Mouse (Mus musculus) liver, embryonic 12.5 days (tissue): ENCODE measurements at regions not wholly inside any gene's neighbourhood (a gene's known extent, or its start where the extent isn't known, plus 50 kb on each side); places are given as distances from the start of the nearest gene placed in this dataset.

Experiments used
- ATAC-seq: fragments of 200-750 bp; cut with Nextera tagmentation; 2 replicates; pipeline ENCODE4 v1.8.0; 2017; ENCODE audit warnings: moderate number of reproducible peaks, mild to moderate bottlenecking, moderate library complexity
- H3K27ac ChIP-seq: fragments of 300-500 bp; sonication (generic); 2 replicates; pipeline ENCODE4 v1.5.1; 2016; ENCODE audit warnings: mild to moderate bottlenecking
- H3K27me3 ChIP-seq: fragments of 300-500 bp; sonication (generic); replicated peaks from 2 replicates; pipeline ENCODE4 v1.6.1; 2016; ENCODE audit warnings: mild to moderate bottlenecking, moderate library complexity
- H3K36me3 ChIP-seq: fragments of 300-500 bp; sonication (generic); 2 replicates; pipeline ENCODE4 v1.6.1; 2016; ENCODE audit warnings: mild to moderate bottlenecking, moderate library complexity
- H3K4me1 ChIP-seq: fragments of 300-500 bp; sonication (generic); 2 replicates; pipeline ENCODE4 v1.6.1; 2016
- H3K4me2 ChIP-seq: fragments of 300-500 bp; sonication (generic); 2 replicates; pipeline ENCODE4 v1.6.1; 2016; ENCODE audit warnings: mild to moderate bottlenecking, moderate library complexity
- H3K4me3 ChIP-seq: fragments of 300-500 bp; sonication (generic); 2 replicates; pipeline ENCODE4 v1.5.1; 2016; ENCODE audit warnings: mild to moderate bottlenecking, moderate library complexity
- H3K9ac ChIP-seq: fragments of 300-500 bp; sonication (generic); 2 replicates; pipeline ENCODE4 v1.6.1; 2016; ENCODE audit warnings: mild to moderate bottlenecking, moderate library complexity
- H3K9me3 ChIP-seq: fragments of 300-500 bp; sonication (generic); replicated peaks from 2 replicates; pipeline ENCODE4 v1.6.1; 2016; ENCODE audit warnings: mild to moderate bottlenecking, moderate library complexity
- WGBS: fragments of 180-500 bp; shearing (Covaris S2); methylation state at CpG from one replicate; pipeline ENCODE4 v1.1.7; 2016; ENCODE audit not compliant: insufficient replicate concordance; 5-methylcytosine and 5-hydroxymethylcytosine counted together

DNA sequence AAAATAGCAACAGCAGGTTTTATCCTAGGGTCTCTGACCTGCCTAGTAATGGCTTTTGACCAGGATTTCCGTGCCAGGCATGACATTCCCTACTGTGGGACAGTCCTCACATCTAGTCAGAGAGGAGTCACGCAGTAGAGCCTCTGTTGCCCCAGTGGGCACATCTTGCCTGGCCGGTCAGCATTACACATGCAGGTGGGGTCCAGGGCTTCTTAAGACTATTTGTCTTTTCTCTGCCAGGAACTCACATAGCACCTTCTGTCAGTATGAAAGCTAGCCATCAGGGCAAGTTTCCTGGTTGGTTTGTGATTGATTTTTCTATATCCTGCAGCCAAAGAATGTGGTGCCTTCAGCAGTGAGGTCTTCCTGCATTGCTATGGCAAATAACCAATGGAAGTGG is 155.0 kb downstream of the Pten start:
- no peaks in the 10 kb centered on the region for H3K36me3 ChIP-seq

DNA sequence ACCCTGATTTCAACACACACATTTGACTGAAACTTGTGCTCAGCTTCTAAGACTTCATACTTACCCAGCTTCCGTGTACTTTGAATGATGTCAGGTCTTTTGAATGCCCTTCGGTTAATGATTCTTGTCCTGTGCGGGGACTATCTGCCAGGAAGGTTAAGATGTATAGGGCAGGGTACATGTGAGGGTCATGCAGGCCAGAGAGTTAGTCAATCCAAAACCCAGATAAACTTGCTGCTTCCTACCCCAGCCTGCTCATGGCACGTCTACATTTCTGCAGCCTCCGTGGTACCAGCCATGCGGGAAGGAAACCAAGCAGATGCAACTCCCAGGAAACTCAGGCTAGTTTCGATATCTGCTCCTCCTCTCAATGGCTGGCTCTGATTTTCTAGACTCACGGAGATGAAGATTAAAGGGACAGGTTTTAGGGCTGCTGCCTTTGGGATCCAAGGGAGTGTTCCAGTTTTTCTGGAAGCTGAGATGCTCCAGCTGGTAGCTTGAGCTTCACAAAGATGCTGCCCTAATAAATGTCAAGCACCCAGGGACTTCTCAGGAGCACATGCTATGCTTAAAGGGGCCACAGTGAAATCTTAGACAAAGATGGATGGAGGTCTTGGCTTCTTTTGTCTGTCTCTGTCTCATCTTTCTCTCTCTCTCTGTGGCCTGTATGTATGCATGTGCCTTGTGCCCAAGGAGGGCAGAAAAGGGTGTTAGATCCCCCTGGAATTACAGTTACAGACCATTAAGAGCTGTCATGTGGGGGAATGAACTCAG is 159.4 kb downstream of the Pten start:
- 65% methylated on average over 8 of the region's 8 CpGs for WGBS
- ATAC-seq: no peak
- Histone ChIP-seq H3K4me1 (no peaks in the 10 kb centered on the region), H3K36me3 (no peaks in the 10 kb centered on the region), H3K27ac (no peak overlapping the region), H3K9me3 (no peaks in the 10 kb centered on the region), H3K4me2 (no peak overlapping the region), H3K9ac (no peak overlapping the region), H3K4me3 (no peak overlapping the region), H3K27me3 (no peaks in the 10 kb centered on the region)

More for the DNA sequence above, 155.0 kb downstream of the Pten start:
- 61% methylated on average over 3 of the region's 3 CpGs for WGBS
- H3K27me3 ChIP-seq: no peaks in the 10 kb centered on the region
- H3K4me1 ChIP-seq: no peaks in the 10 kb centered on the region
- ATAC-seq: no peak
- no peak overlapping the region for H3K27ac ChIP-seq
- H3K4me2 ChIP-seq: no peak overlapping the region
- H3K4me3 ChIP-seq: no peak overlapping the region
- no peaks in the 10 kb centered on the region for H3K9me3 ChIP-seq
- H3K9ac ChIP-seq: no peak overlapping the region

DNA sequence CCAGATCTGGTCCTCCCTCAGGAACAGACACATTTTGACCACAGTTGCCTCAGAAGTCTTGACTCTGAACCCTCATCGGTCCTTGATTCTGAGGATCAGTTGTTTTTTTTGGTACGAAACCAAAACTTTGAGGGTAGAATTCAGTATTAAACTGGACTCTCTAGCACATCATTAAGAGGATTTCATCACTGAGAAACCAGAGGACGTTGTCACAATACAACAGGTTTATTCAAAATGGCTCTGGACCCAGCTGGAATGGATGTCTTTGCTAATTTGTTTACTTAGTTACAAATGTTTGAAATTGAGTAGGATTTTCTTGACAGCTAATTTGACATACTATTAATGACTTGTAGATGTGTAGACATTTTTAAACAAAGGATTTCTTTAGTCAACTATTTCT is 163.7 kb downstream of the Pten start:
- Histone ChIP-seq H3K9ac (no peak overlapping the region), H3K4me2 (no peak overlapping the region), H3K27me3 (no peaks in the 10 kb centered on the region; the same call in 1 of the 2 replicates), H3K4me3 (no peak overlapping the region), H3K27ac (no peak overlapping the region), H3K9me3 (no peaks in the 10 kb centered on the region), H3K36me3 (no peaks in the 10 kb centered on the region), H3K4me1 (no peaks in the 10 kb centered on the region)
- no peak for ATAC-seq
- whole genome bisulfite sequencing: 75% methylated on average over 3 of the region's 3 CpGs

DNA sequence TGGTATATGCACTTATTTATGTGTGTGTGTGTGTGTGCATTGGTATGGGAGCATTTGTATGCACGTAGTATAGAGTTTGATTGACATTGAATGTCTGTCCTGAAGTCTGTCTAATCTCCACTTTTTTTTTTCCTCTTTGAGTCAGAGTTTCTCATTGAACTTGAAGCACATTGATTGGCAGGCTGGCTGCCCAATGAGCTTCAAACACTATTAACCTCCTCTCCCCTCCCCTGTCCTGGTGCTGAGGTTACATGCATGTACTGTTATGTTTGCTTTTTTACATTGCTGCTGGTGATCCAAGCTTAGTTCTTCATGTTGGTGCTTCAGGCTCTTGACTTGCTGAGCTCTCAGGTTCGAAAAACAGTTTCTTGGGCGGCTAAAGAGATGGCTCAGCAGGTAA is 166.6 kb downstream of the Pten start:
- H3K4me3 ChIP-seq: no peak overlapping the region
- H3K4me1 ChIP-seq: no peaks in the 10 kb centered on the region
- 65% methylated on average over 3 of the region's 3 CpGs for WGBS
- no peak overlapping the region for H3K9ac ChIP-seq
- no peaks in the 10 kb centered on the region; the same call in 1 of the 2 replicates for H3K27me3 ChIP-seq
- H3K36me3 ChIP-seq: no peaks in the 10 kb centered on the region
- H3K4me2 ChIP-seq: no peak overlapping the region
- ATAC-seq: no peak
- no peak overlapping the region for H3K27ac ChIP-seq
- H3K9me3 ChIP-seq: no peaks in the 10 kb centered on the region

DNA sequence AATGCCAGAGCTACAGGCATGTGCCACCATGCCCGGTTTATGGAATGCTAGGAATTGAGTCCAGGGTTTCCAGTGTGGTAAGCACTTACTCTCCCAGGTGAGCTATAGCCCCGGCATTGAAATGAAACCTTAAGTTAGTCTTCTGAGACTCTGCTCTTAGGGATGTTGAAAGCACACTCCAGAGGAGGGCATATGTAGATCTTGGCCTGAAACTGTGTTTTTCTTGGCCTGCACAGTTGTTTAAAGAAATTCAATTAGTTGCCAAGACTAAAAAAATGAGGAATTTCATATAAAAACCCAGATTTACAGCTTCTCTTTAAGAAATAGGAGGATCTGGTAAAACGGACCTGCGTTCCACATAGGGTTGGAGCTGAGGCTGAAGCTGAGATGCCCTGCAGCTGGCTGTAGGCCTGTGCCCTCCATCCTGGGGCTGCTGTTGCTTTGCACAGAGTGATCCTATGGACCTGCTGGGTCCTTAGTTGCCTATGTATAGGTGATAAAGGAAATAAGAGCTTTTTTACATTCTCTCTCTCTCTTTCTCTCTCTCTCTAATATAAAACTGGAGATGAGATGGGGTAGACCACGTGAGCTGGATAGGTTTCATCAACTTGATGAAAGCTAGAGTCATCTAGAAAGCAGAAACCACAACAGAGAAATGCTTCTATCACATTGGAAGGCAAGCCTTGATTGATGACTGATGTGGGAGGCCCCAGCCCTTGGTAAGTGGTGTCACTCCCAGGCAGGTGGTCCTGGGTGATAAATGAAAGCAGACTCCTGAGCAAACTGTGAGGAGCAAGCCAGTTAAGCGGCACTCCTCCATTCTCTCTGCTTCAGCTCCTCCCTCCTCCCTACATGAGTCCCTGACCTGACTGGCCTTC is 168.6 kb downstream of the Pten start:
- no peak overlapping the region for H3K27ac ChIP-seq
- no peak overlapping the region for H3K4me3 ChIP-seq
- no peaks in the 10 kb centered on the region for H3K4me1 ChIP-seq
- no peak overlapping the region for H3K4me2 ChIP-seq
- no peaks in the 10 kb centered on the region for H3K36me3 ChIP-seq
- 58% methylated on average over 6 of the region's 6 CpGs for WGBS
- no peak overlapping the region for H3K9ac ChIP-seq
- no peaks in the 10 kb centered on the region; the same call in 1 of the 2 replicates for H3K27me3 ChIP-seq
- ATAC-seq: no peak
- H3K9me3 ChIP-seq: no peaks in the 10 kb centered on the region

DNA sequence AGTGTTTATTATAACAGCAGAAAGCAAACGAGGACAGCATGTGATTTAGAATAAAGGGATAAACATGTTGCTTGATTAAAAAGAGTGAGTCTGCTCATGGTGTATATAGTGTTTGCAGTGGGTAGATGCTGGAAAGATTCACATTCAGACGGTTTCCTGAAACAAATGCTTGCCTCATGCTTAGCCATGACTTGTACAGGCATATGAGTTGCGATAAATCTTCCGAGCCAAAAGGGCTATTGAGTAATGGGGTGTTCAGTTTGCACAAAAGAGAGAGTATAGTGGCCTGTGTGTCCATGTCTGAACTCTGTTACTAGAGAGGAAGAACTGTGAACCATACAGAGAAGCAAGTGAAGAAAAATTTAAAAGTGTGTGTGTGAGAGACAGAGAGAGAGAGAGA is 169.3 kb downstream of the Pten start:
- ATAC-seq: no peak
- Histone ChIP-seq H3K4me3 (no peak overlapping the region), H3K27me3 (no peaks in the 10 kb centered on the region; the same call in 1 of the 2 replicates), H3K4me1 (no peaks in the 10 kb centered on the region), H3K9ac (no peak overlapping the region), H3K4me2 (no peak overlapping the region), H3K9me3 (no peaks in the 10 kb centered on the region), H3K36me3 (no peaks in the 10 kb centered on the region), H3K27ac (no peak overlapping the region)
- 68% methylated on average over 4 of the region's 4 CpGs for WGBS

DNA sequence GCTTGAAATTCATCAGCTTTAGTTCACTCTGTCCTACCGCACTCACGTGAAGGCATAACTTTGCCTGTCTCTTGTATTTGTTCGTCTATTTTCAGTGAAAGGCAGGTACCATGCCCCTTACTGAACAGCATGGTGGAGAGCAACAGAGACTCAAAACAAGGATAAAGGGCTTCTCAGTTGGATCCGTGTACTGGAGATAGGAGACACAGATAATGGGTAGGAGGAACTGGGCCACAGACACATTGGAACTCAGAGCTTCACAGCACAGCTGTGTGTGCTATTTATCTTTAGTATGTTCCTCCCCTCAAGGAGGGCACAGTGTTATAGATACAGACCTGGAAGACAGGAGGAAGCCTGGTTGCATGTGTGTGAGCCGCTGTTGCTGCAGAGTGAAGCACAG is 176.4 kb downstream of the Pten start:
- H3K36me3 ChIP-seq: no peaks in the 10 kb centered on the region
- no peaks in the 10 kb centered on the region for H3K27me3 ChIP-seq
- no peak overlapping the region for H3K4me3 ChIP-seq
- WGBS: 64% methylated on average over 5 of the region's 5 CpGs
- no peaks in the 10 kb centered on the region for H3K9me3 ChIP-seq
- no peak overlapping the region for H3K27ac ChIP-seq
- no peak for ATAC-seq
- H3K9ac ChIP-seq: no peak overlapping the region
- no peaks in the 10 kb centered on the region for H3K4me1 ChIP-seq
- no peak overlapping the region for H3K4me2 ChIP-seq

DNA sequence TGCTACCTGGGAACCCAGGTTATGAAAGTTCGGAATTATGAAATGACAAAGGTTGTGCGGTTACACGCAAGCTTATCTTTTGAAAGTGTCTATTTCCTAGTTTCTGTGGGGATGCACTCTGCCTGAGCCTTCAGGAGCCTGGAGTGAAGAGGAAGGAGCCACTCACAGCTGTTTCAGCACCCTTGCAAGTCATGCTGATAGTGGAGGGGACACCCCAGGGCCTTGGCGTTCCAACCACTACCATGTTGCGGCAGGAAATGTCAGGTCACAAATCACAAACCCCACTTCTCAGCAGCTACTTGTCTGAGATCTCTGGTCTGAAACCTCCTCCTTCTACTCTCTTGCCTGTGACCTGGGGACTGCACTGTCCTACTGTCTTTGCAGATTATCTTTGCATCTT is 178.3 kb downstream of the Pten start:
- no peak overlapping the region for H3K4me3 ChIP-seq
- no peak overlapping the region for H3K4me2 ChIP-seq
- H3K9me3 ChIP-seq: no peaks in the 10 kb centered on the region
- no peak overlapping the region for H3K27ac ChIP-seq
- no peak for ATAC-seq
- H3K9ac ChIP-seq: no peak overlapping the region
- no peaks in the 10 kb centered on the region for H3K4me1 ChIP-seq
- no peaks in the 10 kb centered on the region for H3K27me3 ChIP-seq
- 25% methylated on average over 5 of the region's 5 CpGs for WGBS
- no peaks in the 10 kb centered on the region for H3K36me3 ChIP-seq

DNA sequence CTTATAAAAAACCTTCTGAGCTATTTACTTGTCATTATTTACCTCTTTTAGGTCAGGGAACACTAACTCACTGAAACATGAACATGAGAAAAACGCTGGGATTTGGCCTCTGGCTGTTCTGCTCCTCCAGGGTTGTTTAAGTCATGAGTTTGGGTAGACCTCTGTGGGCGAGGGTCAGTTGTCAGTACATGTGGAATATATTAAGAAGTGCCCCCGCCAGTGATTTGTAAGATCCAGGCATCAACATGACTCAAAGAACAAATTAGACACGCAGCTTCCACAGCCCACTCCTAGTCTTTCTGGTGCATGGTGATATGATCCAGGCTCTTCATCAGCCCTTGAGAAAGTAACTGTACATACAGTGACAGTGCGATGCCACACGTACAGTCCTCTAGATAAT is 180.3 kb downstream of the Pten start:
- Histone ChIP-seq H3K4me1 (no peaks in the 10 kb centered on the region), H3K4me2 (no peak overlapping the region), H3K9me3 (no peaks in the 10 kb centered on the region), H3K27me3 (no peaks in the 10 kb centered on the region), H3K9ac (no peak overlapping the region), H3K4me3 (no peak overlapping the region), H3K36me3 (no peaks in the 10 kb centered on the region), H3K27ac (no peak overlapping the region)
- no peak for ATAC-seq
- WGBS: 67% methylated on average over 6 of the region's 6 CpGs

DNA sequence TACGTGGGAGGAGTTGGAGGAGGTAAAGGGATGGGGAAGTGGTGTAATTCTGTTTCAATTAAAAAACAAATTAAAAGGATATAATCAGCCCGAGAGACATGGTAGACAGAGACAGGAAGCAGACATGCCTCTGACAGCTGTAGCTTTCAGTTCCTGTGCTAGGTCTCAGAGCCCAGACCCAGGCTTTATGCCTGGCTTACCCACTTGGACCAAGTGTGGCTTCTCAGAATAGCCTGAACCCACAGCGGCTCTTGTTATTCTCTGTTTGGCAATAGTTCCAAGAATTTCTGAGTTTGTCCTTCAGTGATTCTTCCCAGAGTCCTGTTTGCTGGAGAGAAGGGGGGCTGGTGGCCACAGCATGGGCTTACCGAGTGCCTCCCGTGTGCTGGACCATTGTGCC is 182.4 kb downstream of the Pten start:
- Histone ChIP-seq H3K4me2 (no peak overlapping the region), H3K9me3 (no peaks in the 10 kb centered on the region), H3K9ac (no peak overlapping the region), H3K36me3 (no peaks in the 10 kb centered on the region), H3K4me3 (no peak overlapping the region), H3K27me3 (no peaks in the 10 kb centered on the region), H3K27ac (no peak overlapping the region), H3K4me1 (no peaks in the 10 kb centered on the region)
- 63% methylated on average over 5 of the region's 5 CpGs for WGBS
- no peak for ATAC-seq

DNA sequence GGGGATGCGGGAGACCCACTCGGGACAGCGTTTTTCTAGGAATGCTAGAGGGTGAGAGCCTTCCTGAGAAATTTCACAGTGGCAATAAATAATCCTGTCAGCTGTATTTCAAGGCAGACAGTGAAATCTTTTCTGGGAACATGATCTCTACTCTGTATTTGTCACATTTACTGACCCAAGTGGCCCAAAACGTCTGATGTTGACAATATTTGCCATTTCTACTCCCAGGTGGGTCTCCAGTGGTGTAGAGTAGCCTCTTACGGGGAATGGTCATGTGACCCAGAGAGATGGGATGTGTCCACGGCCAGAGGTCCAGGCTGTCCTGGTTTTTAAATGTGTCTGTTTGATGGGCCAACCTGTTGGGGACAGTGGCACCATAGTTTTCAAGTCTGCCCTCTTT is 183.5 kb downstream of the Pten start:
- Histone ChIP-seq H3K36me3 (no peaks in the 10 kb centered on the region), H3K4me1 (no peaks in the 10 kb centered on the region), H3K27ac (no peak overlapping the region), H3K27me3 (no peaks in the 10 kb centered on the region), H3K9me3 (no peaks in the 10 kb centered on the region), H3K4me3 (no peak overlapping the region), H3K9ac (no peak overlapping the region), H3K4me2 (no peak overlapping the region)
- no peak for ATAC-seq
- 62% methylated on average over 6 of the region's 6 CpGs for WGBS

DNA sequence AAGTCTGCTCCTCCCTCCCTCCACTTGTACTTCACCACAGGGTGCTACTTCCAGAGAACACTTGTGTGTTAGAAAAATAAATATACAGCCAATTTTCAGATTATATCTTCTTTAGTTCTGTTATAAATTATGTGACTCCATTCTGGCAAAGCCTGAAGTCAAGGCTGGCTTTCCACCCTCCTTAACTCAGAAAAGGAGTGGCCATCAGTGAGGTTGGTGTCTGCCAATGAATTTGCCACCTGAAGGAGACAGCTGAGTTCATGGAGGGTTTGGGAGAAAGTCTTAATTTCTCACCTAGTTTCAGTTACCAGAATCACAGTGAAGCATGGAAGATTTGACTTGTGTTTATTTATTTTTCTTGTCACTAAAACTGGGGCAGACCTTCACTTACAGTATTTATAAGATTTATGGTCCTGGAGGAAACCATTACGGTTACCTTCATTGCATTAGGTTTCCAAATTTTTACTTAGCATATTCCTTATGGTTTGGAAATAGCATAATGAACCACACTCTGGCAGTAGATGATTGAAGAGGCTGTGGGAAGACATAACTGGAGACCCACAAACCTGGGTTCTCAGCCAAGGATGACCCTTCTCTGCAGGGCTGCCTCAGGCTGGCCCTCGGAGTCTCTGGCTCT is 186.4 kb downstream of the Pten start:
- H3K27ac ChIP-seq: no peak overlapping the region
- H3K9ac ChIP-seq: no peak overlapping the region
- H3K36me3 ChIP-seq: no peaks in the 10 kb centered on the region
- H3K4me3 ChIP-seq: no peak overlapping the region
- no peaks in the 10 kb centered on the region for H3K27me3 ChIP-seq
- WGBS: 59% methylated on average over 2 of the region's 2 CpGs
- no peak overlapping the region for H3K4me2 ChIP-seq
- H3K4me1 ChIP-seq: no peaks in the 10 kb centered on the region
- no peaks in the 10 kb centered on the region for H3K9me3 ChIP-seq
- no peak for ATAC-seq
